Mouse (Mus musculus): ENCODE data around the gene S100pbp.

Gene S100pbp

GRCm38 (mm10) chr4:129151276-129151811 is 38.2 kb downstream of the S100pbp start:
- DNase-seq (ENCODE audit: low spot score in 2 of 2): no peak

DNA sequence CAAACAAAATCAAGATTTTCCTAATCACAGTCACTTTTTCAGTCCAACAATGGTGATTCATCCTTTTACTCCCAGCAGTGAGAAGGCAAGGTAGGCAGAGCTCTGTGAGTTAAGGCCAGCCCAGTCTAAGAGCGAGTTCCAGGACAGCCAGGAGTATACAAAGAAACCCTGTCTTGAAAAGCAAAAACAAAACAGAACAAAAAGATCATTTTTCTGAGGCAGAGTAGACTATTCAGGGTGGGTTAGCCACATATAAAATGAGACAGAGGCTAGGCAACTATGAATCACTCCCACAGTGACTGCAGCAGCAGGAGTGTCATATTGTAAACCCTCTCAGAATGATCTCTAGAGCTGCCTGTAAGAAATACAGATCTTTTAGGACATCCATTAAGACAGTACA is 40.2 kb downstream of the S100pbp start:
- no peak for DNase-seq (ENCODE audit: low spot score in 2 of 2)

- DNase-seq (ENCODE audit: low spot score in 2 of 2): no peak
Observed at GRCm38 (mm10) chr4:129147552-129148103, 41.9 kb downstream of the S100pbp start.

DNA sequence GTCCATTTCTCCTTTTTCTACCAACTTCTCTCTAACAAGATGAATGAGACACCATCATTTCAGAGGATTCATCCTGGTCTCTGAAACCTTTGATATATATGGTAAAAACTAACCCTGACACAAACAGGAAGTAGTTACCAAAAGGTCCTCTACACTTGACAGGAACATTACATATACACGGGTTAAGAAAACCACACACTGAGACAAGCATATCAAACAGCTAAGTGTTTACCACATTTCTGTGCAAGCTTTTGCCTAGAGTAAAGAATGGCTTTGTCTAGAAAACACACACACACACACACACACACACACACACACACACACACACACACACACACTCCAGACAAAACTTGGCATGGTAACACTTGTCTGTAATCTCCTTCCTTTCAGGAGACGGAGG is 43.1 kb downstream of the S100pbp start:
- no peak for DNase-seq (ENCODE audit: low spot score in 2 of 2)

DNA sequence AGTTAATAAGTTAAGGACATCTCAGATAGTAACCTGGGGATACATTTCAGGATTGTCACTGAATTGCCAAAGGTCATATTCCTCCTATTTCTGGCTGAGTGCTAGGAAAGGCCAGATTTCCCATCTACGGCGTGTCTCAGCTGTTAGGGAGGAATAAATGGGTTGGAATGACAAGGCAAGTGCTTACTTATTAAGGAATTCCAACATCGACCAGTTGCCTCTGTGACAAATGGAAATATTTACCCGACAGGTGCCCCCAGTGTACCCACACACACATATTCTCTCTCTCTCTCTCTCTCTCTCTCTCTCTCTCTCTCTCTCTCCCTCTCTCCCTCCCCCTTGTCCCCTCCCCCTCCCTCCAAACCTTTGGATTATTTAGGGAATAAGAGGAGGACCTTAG is 43.6 kb downstream of the S100pbp start:
- DNase-seq (ENCODE audit: low spot score in 2 of 2): no peak

- no peak for DNase-seq (ENCODE audit: low spot score in 2 of 2)
Observed at GRCm38 (mm10) chr4:129145411-129145810, 44.1 kb downstream of the S100pbp start.

DNA sequence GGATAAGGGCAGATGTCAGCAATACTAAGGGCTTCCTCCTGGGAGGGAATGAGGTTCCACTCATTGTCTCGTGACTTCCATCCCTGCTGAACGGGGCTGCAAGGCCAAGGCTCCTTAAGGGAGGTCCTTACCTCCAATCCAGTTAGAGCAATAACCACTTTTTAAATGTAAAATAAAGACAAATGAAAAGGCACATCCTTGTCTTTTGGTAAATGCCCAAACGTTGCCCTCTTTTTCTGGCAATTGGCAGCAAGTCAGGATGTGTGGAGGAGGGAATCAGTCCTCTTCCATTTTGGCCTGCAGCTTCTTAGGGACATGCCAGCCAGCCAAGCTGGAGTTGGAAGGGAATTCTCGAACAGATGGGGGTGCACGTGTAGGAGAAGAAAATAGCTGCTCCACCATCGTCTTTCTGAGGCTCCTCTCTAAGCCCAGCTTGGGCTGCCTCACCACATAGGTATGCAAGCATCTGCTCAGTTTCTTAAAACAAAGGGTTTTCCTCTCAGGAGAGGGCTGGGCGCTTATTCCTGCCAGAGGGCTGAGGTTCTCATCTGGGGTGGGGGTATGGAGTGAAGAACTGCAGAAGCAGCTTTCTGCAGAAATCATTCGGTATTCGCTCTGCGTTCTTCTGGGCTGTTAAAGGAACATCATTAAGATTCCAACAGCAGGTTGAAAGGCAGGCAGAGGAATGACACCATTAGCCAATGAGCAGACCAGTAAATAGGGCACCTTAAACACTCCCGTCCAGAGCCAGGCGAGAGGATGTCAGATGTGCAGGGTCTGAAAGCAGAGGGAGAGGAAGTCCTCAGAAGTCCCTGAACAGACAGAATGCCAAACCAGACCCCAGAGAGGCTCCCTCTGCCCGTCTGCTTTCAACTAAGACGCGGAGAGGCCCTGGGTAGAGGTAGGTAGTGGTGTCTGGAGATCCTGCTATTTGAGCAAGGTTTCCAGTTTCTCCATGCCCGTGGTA is 44.8 kb downstream of the S100pbp start:
- peak in 1 of 2 experiments; percentile 71 for DNase-seq (ENCODE audit: low spot score in 2 of 2)

- no peak for DNase-seq (ENCODE audit: low spot score in 2 of 2)
Observed at GRCm38 (mm10) chr4:129143509-129143908, 46.0 kb downstream of the S100pbp start.

- no peak for DNase-seq (ENCODE audit: low spot score in 2 of 2)
Observed at GRCm38 (mm10) chr4:129142439-129143045, 47.0 kb downstream of the S100pbp start.

GRCm38 (mm10) chr4:129141560-129142438 is 47.7 kb downstream of the S100pbp start:
- DNase-seq (ENCODE audit: low spot score in 2 of 2): peak in 1 of 2 experiments; percentile 52

GRCm38 (mm10) chr4:129140808-129141207 is 48.7 kb downstream of the S100pbp start:
- DNase-seq (ENCODE audit: low spot score in 2 of 2): no peak

DNA sequence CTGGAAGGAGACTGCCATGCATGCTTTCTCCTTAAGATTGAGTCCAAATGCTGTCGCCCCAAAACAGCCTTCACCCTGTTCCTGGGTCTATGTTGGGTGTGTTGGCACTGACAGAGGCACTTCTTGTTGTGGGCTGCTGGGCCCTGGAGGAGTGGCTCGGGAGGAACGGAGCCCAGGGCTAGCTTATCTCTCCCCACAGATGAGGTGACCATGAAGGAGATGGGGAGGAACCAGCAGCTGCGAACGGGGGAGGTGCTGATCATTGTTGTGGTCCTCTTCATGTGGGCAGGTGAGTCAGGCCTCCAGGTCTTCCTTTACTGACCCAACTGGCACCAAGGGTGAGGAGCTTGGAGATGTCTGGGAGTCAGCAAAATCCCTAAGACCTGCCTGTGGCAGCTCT is 49.9 kb downstream of the S100pbp start:
- no peak for DNase-seq (ENCODE audit: low spot score in 2 of 2)

- no peak for DNase-seq (ENCODE audit: low spot score in 2 of 2)
Observed at GRCm38 (mm10) chr4:129137392-129138321, 51.9 kb downstream of the S100pbp start.

DNA sequence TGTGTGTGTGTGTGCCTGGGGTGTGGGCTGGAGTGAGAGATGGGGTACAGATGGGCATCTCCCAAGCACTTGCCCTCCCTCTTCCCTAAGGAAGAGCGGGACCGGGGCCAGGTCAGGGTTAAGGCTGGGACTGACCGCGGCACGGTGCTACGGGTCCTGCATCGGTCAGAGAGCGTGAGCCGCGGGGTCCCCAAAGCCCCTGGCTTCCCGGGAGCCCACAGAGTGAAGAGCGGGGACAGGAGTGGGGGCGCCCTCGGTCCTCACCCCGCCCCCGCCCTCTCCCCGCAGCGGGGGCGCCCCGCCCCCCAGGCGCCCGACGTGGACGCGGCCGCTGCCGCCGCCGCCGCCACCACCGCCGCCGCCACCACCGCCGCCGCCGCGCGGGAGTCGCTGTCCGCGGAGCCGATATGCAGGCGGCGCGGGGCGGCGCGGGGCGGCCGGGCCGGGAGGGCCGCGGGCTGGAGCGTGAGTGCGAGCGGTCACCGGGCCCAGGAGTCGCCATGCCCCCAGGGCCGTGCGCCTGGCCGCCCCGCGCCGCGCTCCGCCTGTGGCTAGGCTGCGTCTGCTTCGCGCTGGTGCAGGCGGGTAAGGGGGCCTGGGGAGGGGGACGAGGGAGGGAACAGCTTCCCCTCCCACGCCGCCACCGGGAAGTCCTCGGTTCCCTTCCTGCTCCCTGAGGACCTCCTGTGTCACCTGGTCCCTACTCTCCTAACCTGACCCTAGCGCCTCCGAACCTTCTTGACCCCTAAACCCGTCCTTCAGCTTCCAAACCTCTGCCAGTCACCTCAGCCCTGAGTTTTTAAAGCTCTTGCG is 52.7 kb downstream of the S100pbp start, which contains the start of gene Fndc5:
Gene Fndc5, plus strand, starts transcription at position 421 of the 813 bp plus-strand sequence.
- no peak for DNase-seq (ENCODE audit: low spot score in 2 of 2)

DNA sequence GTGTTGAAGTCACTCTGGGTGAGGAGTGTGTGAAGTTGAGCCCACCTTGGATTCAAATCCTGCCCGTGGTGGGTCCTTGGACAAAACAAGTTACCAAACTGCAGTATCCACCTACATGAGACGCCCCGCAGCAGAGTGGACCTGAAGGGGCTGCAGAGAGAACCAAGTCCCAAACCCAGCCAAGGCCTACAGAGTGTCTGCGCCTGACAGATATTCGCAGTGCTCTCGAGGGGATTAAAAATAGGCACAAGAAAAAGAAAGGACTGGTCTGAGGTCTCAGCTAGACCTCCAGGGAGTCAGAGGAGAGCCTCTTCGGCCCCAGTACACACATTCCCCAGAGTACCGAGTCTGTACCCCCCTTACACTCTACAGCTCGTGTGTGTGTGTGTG is 53.3 kb downstream of the S100pbp start:
- DNase-seq (ENCODE audit: low spot score in 2 of 2): no peak

GRCm38 (mm10) chr4:129135637-129136036 is 53.9 kb downstream of the S100pbp start:
- no peak for DNase-seq (ENCODE audit: low spot score in 2 of 2)

GRCm38 (mm10) chr4:129134799-129135585 is 54.5 kb downstream of the S100pbp start:
- DNase-seq (ENCODE audit: low spot score in 2 of 2): peak; percentile 74 to 90

GRCm38 (mm10) chr4:129130755-129131303 is 58.7 kb downstream of the S100pbp start:
- no peak for DNase-seq (ENCODE audit: low spot score in 2 of 2)

Data from cerebellum, postnatal 4 days (tissue).